In the genomic region with DNA sequence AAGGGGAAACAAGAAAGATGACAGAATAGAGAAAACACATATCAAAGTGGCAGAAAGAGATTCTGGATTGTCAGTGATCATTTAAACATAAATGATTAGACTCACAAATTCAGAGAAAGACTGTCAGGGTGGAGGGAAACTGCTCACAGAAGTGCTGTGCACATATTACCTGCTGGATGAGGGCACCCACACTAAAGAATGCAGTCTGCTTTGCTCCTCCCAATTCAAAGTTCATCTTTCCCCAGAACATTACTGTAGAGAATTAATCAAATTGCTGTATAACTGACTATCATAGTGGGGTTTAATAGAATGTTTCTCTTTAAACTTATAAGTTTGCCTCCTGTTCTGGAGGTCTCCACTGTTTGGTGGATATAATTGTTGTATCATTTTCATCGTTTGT, we compare ENCODE assay signal across 14 mouse cellular contexts. TPM values are rescaled to one million over a fixed set of nuclear protein-coding genes. Genes with fewer than 3 reads are reported as not detected.
"Had no signal": no experiment of that assay in that cellular context is flagged by ENCODE, and none has a peak within 500 bp of the region (broad histone marks: within the 10 kb centered on the region; RNA-seq: fewer than 3 reads in every experiment).

No protein-coding gene starts in this region.

- H3K9ac ChIP-seq: intestine, embryonic 15.5 days; liver, embryonic 13.5 days had no signal

- H3K4me2 ChIP-seq: intestine, embryonic 15.5 days; liver, embryonic 13.5 days; midbrain, embryonic 11.5 days had no signal

- H3K9me3 ChIP-seq: intestine, embryonic 15.5 days; liver, embryonic 13.5 days had no signal

- H3K27ac ChIP-seq: intestine, embryonic 15.5 days; left cerebral cortex, adult 2 months; liver, embryonic 13.5 days had no signal

- H3K4me3 ChIP-seq: intestine, embryonic 15.5 days; left cerebral cortex, adult 2 months; liver, embryonic 13.5 days had no signal

- DNase-seq: layer of hippocampus, postnatal 36 days; liver, embryonic 13.5 days; lung, adult 2 months; lung, postnatal 14 days; lung, postnatal 4 days; midbrain, embryonic 14.5 days; thymus, adult 18-20 months; thymus, postnatal 36 days had no signal

- H3K4me1 ChIP-seq: intestine, embryonic 15.5 days; liver, embryonic 13.5 days had no signal

- H3K36me3 ChIP-seq: intestine, embryonic 15.5 days; liver, embryonic 13.5 days had no signal

- H3K27me3 ChIP-seq: intestine, embryonic 15.5 days had no signal

- ATAC-seq: intestine, embryonic 15.5 days had no signal

RNA-seq across cellular contexts. Expression of gene Pax5, which starts 30.2 kb away (rescaled TPM):
- total RNA-seq: megakaryocyte progenitor cell, adult 5-6 weeks had no signal
- polyA plus RNA-seq: limb, embryonic 11.5 days; lung, embryonic 16.5 days had no signal
